Mouse (Mus musculus) midbrain, postnatal 0 days (tissue): Measurements from ENCODE around the gene Sema5a. TPM values are rescaled to one million over a fixed set of nuclear protein-coding genes. Genes with fewer than 3 reads are reported as not detected.
A peak's percentile ranks its signal among the peaks of the same experiment; 100 is the strongest.

Experiments used
- ATAC-seq: fragments of 200-750 bp; cut with Nextera tagmentation; 2 replicates; pipeline ENCODE4 v1.8.0; 2017; ENCODE audit warnings: moderate number of reproducible peaks, mild to moderate bottlenecking, moderate TSS enrichment, moderate library complexity; ENCODE audit not compliant: low FRiP score
- DNase-seq: peaks from one replicate; pipeline ENCODE4 v3.0.0-alpha.2; 2015; ENCODE audit warnings: low spot score
- H3K27ac ChIP-seq: fragments of 300-500 bp; sonication (generic); 2 replicates; pipeline ENCODE4 v1.5.1; 2014; ENCODE audit warnings: low read depth, mild to moderate bottlenecking, low read length, mixed read lengths
- H3K27me3 ChIP-seq: fragments of 300-500 bp; sonication (generic); 2 replicates; pipeline ENCODE4 v1.6.1; 2014; ENCODE audit warnings: low read length, control low read depth, mixed read lengths; ENCODE audit not compliant: insufficient read depth
- H3K36me3 ChIP-seq: fragments of 300-500 bp; sonication (generic); 2 replicates; pipeline ENCODE4 v1.6.1; 2014; ENCODE audit warnings: low read length, control low read depth, mixed read lengths; ENCODE audit not compliant: insufficient read depth
- H3K4me1 ChIP-seq: fragments of 300-500 bp; sonication (generic); 2 replicates; pipeline ENCODE4 v1.6.1; 2014; ENCODE audit warnings: mild to moderate bottlenecking, control low read depth, antibody characterized with exemption, low read length, mixed read lengths; ENCODE audit not compliant: insufficient read depth
- H3K4me2 ChIP-seq: fragments of 300-500 bp; sonication (generic); 2 replicates; pipeline ENCODE4 v1.6.1; 2014; ENCODE audit warnings: low read depth, mild to moderate bottlenecking, low read length, mixed read lengths; ENCODE audit not compliant: poor library complexity, severe bottlenecking
- H3K4me3 ChIP-seq: fragments of 300-500 bp; sonication (generic); 2 replicates; pipeline ENCODE4 v1.5.1; 2014; ENCODE audit warnings: low read depth, mild to moderate bottlenecking, low read length, moderate library complexity
- H3K9ac ChIP-seq: fragments of 300-500 bp; sonication (generic); replicated peaks from 2 replicates; pipeline ENCODE4 v1.6.1; 2014; ENCODE audit warnings: mild to moderate bottlenecking, low read length, moderate library complexity, mixed read lengths; ENCODE audit not compliant: poor library complexity, severe bottlenecking
- H3K9me3 ChIP-seq: fragments of 300-500 bp; sonication (generic); 2 replicates; pipeline ENCODE4 v1.6.1; 2016; ENCODE audit warnings: low read length, control low read depth
- CTCF ChIP-seq: IDR thresholded peaks from 2 replicates; pipeline ENCODE4 v1.5.1; 2016; ENCODE audit warnings: antibody characterized with exemption, mild to moderate bottlenecking
- WGBS: fragments of 180-500 bp; shearing (Covaris S2); extraction: QIAGEN DNeasy Blood & Tissue Kit; methylation state at CpG from one replicate; pipeline ENCODE4 v1.1.7; 2014; 5-methylcytosine and 5-hydroxymethylcytosine counted together
- polyA plus RNA-seq: library from polyadenylated mRNA; unstranded; fragments of >200 nt; fragmentation: Nextera tagmentation; extraction: Ambion mirVana; gene quantifications from 2 replicates; pipeline ENCODE4 v1.2.1, GENCODE M21; 2015
- total RNA-seq: library from RNA; depleted of rRNA; stranded (reverse); fragments of >200 nt; gene quantifications from 2 replicates; pipeline ENCODE4 v1.2.3, GENCODE M21; 2014

The Sema5a gene
- total and polyA plus RNA-seq, 2 experiments from 2014 or later, result 5.8 to 26.5 TPM

GRCm38 (mm10) chr15:32233451-32233850 is 11.2 kb upstream of the Sema5a start:
- Histone ChIP-seq H3K36me3 (no peaks in the 10 kb centered on the region), H3K27me3 (no peaks in the 10 kb centered on the region), H3K27ac (no peak overlapping the region), H3K9ac (no peak overlapping the region), H3K4me1 (no peaks in the 10 kb centered on the region; the same call in 1 of the 2 replicates), H3K9me3 (no peaks in the 10 kb centered on the region), H3K4me2 (no peak overlapping the region), H3K4me3 (no peak overlapping the region)
- TF ChIP-seq CTCF, result no peak
- DNase-seq, result no peak
- no peak for ATAC-seq
- WGBS, result 92% methylated on average over 1 of the region's 1 CpGs

DNA sequence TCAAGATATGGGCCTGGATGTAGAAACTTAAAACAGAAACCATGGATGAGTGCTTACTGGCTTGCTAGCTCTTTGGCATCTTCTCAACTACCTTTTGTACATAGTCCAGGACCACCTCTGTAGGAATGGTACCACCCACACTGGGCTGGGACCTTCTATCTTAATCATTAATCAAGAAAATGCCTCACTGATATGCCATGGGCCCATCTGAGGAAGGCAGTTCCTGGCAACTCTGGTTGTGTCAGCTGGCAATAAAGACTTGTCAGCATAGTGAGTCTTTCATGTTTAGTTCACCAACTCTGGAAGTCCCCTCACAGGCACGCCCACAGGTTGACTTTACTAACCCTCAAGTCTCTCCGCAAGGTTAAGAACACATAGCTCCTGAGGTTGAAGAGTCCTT is 5.5 kb upstream of the Sema5a start:
- no peaks in the 10 kb centered on the region; the same call in 1 of the 2 replicates for H3K27me3 ChIP-seq
- no peak overlapping the region for H3K4me3 ChIP-seq
- no peak for TF ChIP-seq CTCF
- no peak for DNase-seq
- 93% methylated on average over 2 of the region's 2 CpGs for WGBS
- H3K9ac ChIP-seq, result no peak overlapping the region
- H3K4me2 ChIP-seq, result no peak overlapping the region
- H3K27ac ChIP-seq, result no peak overlapping the region
- no peak for ATAC-seq
- no peaks in the 10 kb centered on the region for H3K9me3 ChIP-seq
- H3K36me3 ChIP-seq, result no peaks in the 10 kb centered on the region
- H3K4me1 ChIP-seq, result no peaks in the 10 kb centered on the region

DNA sequence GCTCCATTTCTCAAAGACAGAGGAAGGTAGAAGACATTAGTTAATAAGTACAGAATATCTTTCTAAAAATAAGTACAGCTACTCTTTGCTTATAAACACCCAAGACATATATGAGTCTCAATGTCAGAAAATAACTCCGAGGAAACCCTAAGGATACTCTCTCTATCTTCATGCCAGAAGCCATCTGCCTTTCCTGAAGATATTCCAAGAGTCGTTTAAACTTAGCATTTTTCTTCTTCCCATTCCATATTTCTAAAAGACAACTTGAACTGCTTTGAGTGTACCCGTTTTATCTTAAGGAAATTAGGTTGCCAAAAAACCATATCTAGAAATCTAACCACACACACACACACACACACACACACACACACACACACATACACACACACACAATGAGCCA is 4.5 kb upstream of the Sema5a start:
- Histone ChIP-seq H3K4me2 (no peak overlapping the region), H3K4me3 (no peak overlapping the region), H3K27me3 (no peaks in the 10 kb centered on the region; the same call in 1 of the 2 replicates), H3K4me1 (no peaks in the 10 kb centered on the region), H3K36me3 (no peaks in the 10 kb centered on the region), H3K27ac (no peak overlapping the region), H3K9me3 (no peaks in the 10 kb centered on the region), H3K9ac (no peak overlapping the region)
- TF ChIP-seq CTCF, result no peak
- WGBS, result 96% methylated on average over 3 of the region's 3 CpGs
- no peak for DNase-seq
- no peak for ATAC-seq

- H3K27ac ChIP-seq, result no peak overlapping the region
- ATAC-seq, result no peak
- WGBS, result 95% methylated on average over 6 of the region's 6 CpGs
- no peaks in the 10 kb centered on the region; the same call in 1 of the 2 replicates for H3K27me3 ChIP-seq
- H3K4me3 ChIP-seq, result no peak overlapping the region
- no peak for DNase-seq
- H3K9ac ChIP-seq, result no peak overlapping the region
- no peak for TF ChIP-seq CTCF
- no peaks in the 10 kb centered on the region for H3K9me3 ChIP-seq
- no peaks in the 10 kb centered on the region for H3K4me1 ChIP-seq
- H3K36me3 ChIP-seq, result no peaks in the 10 kb centered on the region
- no peak overlapping the region for H3K4me2 ChIP-seq
Observed at GRCm38 (mm10) chr15:32241666-32242065, 2.9 kb upstream of the Sema5a start.

GRCm38 (mm10) chr15:32243096-32243785 is 1.4 kb upstream of the Sema5a start:
- Histone ChIP-seq H3K4me1 (no peaks in the 10 kb centered on the region), H3K9me3 (no peaks in the 10 kb centered on the region), H3K4me2 (no peak overlapping the region), H3K36me3 (no peaks in the 10 kb centered on the region), H3K27me3 (no peaks in the 10 kb centered on the region; the same call in 1 of the 2 replicates), H3K9ac (no peak overlapping the region), H3K4me3 (no peak overlapping the region), H3K27ac (no peak overlapping the region)
- DNase-seq (no peak), ATAC-seq (no peak)
- 78% methylated on average over 12 of the region's 12 CpGs for WGBS
- no peak for TF ChIP-seq CTCF

DNA sequence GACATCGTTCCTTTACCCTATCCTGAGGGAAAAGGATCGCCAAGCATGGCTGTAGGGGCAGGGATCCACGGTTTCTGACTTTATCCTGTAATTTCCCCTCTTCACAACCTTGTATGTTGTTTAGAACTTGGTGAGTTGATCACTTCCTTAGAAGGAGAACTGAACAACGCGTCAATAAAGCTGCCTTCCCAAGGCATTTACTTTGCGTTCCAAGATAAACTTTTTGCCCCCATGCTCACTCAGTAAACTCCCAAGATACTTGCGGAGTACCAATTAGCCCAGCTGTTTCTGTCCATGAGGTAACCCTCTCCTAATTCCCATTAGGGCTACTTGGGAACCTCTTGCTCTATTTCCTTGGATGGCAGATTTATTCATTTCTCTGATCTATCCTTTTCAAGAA is 786 bp upstream of the Sema5a start:
- no peak for ATAC-seq
- WGBS, result 71% methylated on average over 7 of the region's 7 CpGs
- peak overlapping the region; percentile 100 for H3K4me2 ChIP-seq
- no peak overlapping the region for H3K27ac ChIP-seq
- no peak overlapping the region for H3K9ac ChIP-seq
- H3K4me1 ChIP-seq, result no peaks in the 10 kb centered on the region
- DNase-seq, result no peak
- no peaks in the 10 kb centered on the region; the same call in 1 of the 2 replicates for H3K27me3 ChIP-seq
- TF ChIP-seq CTCF, result no peak
- H3K4me3 ChIP-seq, result peak overlapping the region; percentile 53; the same call in 1 of the 2 replicates
- no peaks in the 10 kb centered on the region for H3K36me3 ChIP-seq
- H3K9me3 ChIP-seq, result no peaks in the 10 kb centered on the region
